16 mouse cellular contexts compared by ENCODE assay signal in genomic region chr12:91645361-91646123, GRCm38 (mm10). TPM values are rescaled to one million over a fixed set of nuclear protein-coding genes. Genes with fewer than 3 reads are reported as not detected.
DNase-seq lines count a peak whose midpoint lies in the region; ATAC-seq lines count a peak whose summit lies in the region.
"Had no signal": no experiment of that assay in that cellular context is flagged by ENCODE, and none has a peak within 500 bp of the region (broad histone marks: within the 10 kb centered on the region; RNA-seq: fewer than 3 reads in every experiment).

No protein-coding gene starts in this region.

- H3K9me3 ChIP-seq in liver, embryonic 12.5 days (replicated peaks): 0 out of 2 replicates have a peak, but pooled peaks cover 8% of the 10 kb centered on the region
- H3K9me3 ChIP-seq in liver, embryonic 13.5 days (replicated peaks): no peaks in the 10 kb centered on the region
- H3K9me3 ChIP-seq in hindbrain, embryonic 16.5 days (ENCODE audit: control insufficient read depth, low read length): peaks cover 10% of the 10 kb centered on the region
- no peaks in the 10 kb centered on the region for H3K9me3 ChIP-seq in forebrain, embryonic 16.5 days (ENCODE audit: control insufficient read depth, low read length)
- H3K9me3 ChIP-seq: forebrain, embryonic 12.5 days; lung, embryonic 15.5 days had no signal

- ATAC-seq in liver, embryonic 12.5 days: peak; percentile 40; the same call in 1 of the 2 replicates
- peak; percentile 44 for ATAC-seq in liver, embryonic 13.5 days (ENCODE audit: low read depth)
- ATAC-seq in hindbrain, embryonic 16.5 days: no peak
- ATAC-seq in forebrain, embryonic 16.5 days: no peak

- no peak overlapping the region for H3K4me3 ChIP-seq in liver, embryonic 12.5 days
- H3K4me3 ChIP-seq in liver, embryonic 13.5 days (replicated peaks): no peak overlapping the region
- no peak overlapping the region for H3K4me3 ChIP-seq in hindbrain, embryonic 16.5 days (ENCODE audit: low read length)
- no peak overlapping the region for H3K4me3 ChIP-seq in forebrain, embryonic 16.5 days (replicated peaks; ENCODE audit: low read length)
- H3K4me3 ChIP-seq: forebrain, embryonic 12.5 days; limb, embryonic 12.5 days; lung, embryonic 15.5 days; neural tube, embryonic 13.5 days had no signal

- intact Hi-C loops in left cerebral cortex, postnatal 14 days (cut with DNase I): no loop called here

- H3K27me3 ChIP-seq in liver, embryonic 12.5 days (replicated peaks): no peaks in the 10 kb centered on the region
- H3K27me3 ChIP-seq in liver, embryonic 13.5 days: no peaks in the 10 kb centered on the region
- H3K27me3 ChIP-seq in hindbrain, embryonic 16.5 days (replicated peaks; ENCODE audit: control insufficient read depth, insufficient read depth, low read length): no peaks in the 10 kb centered on the region
- H3K27me3 ChIP-seq in forebrain, embryonic 16.5 days (replicated peaks; ENCODE audit: control insufficient read depth, insufficient read depth, low read length): no peaks in the 10 kb centered on the region
- H3K27me3 ChIP-seq: forebrain, embryonic 12.5 days; limb, embryonic 12.5 days; lung, embryonic 15.5 days; neural tube, embryonic 13.5 days had no signal

- no peak overlapping the region for H3K9ac ChIP-seq in liver, embryonic 12.5 days
- H3K9ac ChIP-seq in liver, embryonic 13.5 days: no peak overlapping the region
- H3K9ac ChIP-seq in hindbrain, embryonic 16.5 days (ENCODE audit: low read depth, low read length): no peak overlapping the region
- H3K9ac ChIP-seq in forebrain, embryonic 16.5 days (replicated peaks; ENCODE audit: low read depth, low read length): no peak overlapping the region
- H3K9ac ChIP-seq: forebrain, embryonic 12.5 days; limb, embryonic 12.5 days; lung, embryonic 15.5 days; neural tube, embryonic 13.5 days had no signal

- H3K4me2 ChIP-seq in liver, embryonic 12.5 days: no peak overlapping the region
- H3K4me2 ChIP-seq in liver, embryonic 13.5 days: no peak overlapping the region
- no peak overlapping the region for H3K4me2 ChIP-seq in hindbrain, embryonic 16.5 days (ENCODE audit: low read length)
- H3K4me2 ChIP-seq in forebrain, embryonic 16.5 days (ENCODE audit: low read length): no peak overlapping the region
- H3K4me2 ChIP-seq: forebrain, embryonic 12.5 days; limb, embryonic 12.5 days; lung, embryonic 15.5 days; neural tube, embryonic 13.5 days had no signal

- peaks cover 74% of the 10 kb centered on the region for H3K36me3 ChIP-seq in liver, embryonic 12.5 days
- peaks cover 51% of the 10 kb centered on the region for H3K36me3 ChIP-seq in liver, embryonic 13.5 days
- H3K36me3 ChIP-seq in hindbrain, embryonic 16.5 days (ENCODE audit: control insufficient read depth, insufficient read depth, low read length): peaks cover 8% of the 10 kb centered on the region; the same call in 1 of the 2 replicates
- no peaks in the 10 kb centered on the region for H3K36me3 ChIP-seq in forebrain, embryonic 16.5 days (ENCODE audit: control insufficient read depth, insufficient read depth)

- 56% methylated on average over 6 of the region's 6 CpGs for WGBS in liver, embryonic 12.5 days (ENCODE audit: insufficient replicate concordance)
- 67% methylated on average over 6 of the region's 6 CpGs for WGBS in liver, embryonic 13.5 days (ENCODE audit: insufficient replicate concordance)
- WGBS in hindbrain, embryonic 16.5 days: 95% methylated on average over 6 of the region's 6 CpGs
- 92% methylated on average over 6 of the region's 6 CpGs for WGBS in forebrain, embryonic 16.5 days

- peaks cover 33% of the 10 kb centered on the region for H3K4me1 ChIP-seq in liver, embryonic 12.5 days
- peaks cover 26% of the 10 kb centered on the region for H3K4me1 ChIP-seq in liver, embryonic 13.5 days (replicated peaks)
- H3K4me1 ChIP-seq in hindbrain, embryonic 16.5 days (ENCODE audit: control insufficient read depth, insufficient read depth, low read depth, low read length): peaks cover 13% of the 10 kb centered on the region
- H3K4me1 ChIP-seq in forebrain, embryonic 16.5 days (replicated peaks; ENCODE audit: control insufficient read depth, insufficient read depth, low read length): peaks cover 24% of the 10 kb centered on the region

- no peak overlapping the region for H3K27ac ChIP-seq in liver, embryonic 12.5 days
- no peak overlapping the region for H3K27ac ChIP-seq in liver, embryonic 13.5 days
- no peak overlapping the region for H3K27ac ChIP-seq in hindbrain, embryonic 16.5 days (ENCODE audit: low read depth, low read length)
- H3K27ac ChIP-seq in forebrain, embryonic 16.5 days (ENCODE audit: low read length): no peak overlapping the region
- H3K27ac ChIP-seq: forebrain, embryonic 12.5 days; limb, embryonic 12.5 days; lung, embryonic 15.5 days; neural tube, embryonic 13.5 days had no signal

- no peak for DNase-seq in liver
- DNase-seq in Muller cell, postnatal 12 days (ENCODE audit: inconsistent ontology term): peak; percentile 20
- peak; percentile 46 for DNase-seq in fibroblast of lung, adult 2 months (ENCODE audit: low read depth)
- DNase-seq in liver, embryonic 13.5 days: no peak
- no peak for DNase-seq in left cerebral cortex, postnatal 14 days (ENCODE audit: low spot score in 2 of 2)
- DNase-seq: adrenal gland, adult 2 months; cerebellum, adult 9-11 months; kidney, postnatal 14 days; midbrain, embryonic 14.5 days had no signal

RNA-seq across cellular contexts. Expression of gene Gtf2a1, which starts 55.3 kb away (rescaled TPM):
- 28.0 and 29.3 TPM in 2 replicates for polyA plus RNA-seq in liver, embryonic 12.5 days (2016; fragmentation: Nextera tagmentation; extraction: Ambion mirVana)
- 21.7 and 26.0 TPM in 2 replicates for polyA plus RNA-seq in liver, embryonic 13.5 days (2015; fragmentation: Nextera tagmentation; extraction: Ambion mirVana)
- 48.6 and 58.3 TPM in 2 replicates for polyA plus RNA-seq in hindbrain, embryonic 16.5 days (2015; fragmentation: Nextera tagmentation; extraction: Ambion mirVana)
- polyA plus RNA-seq in forebrain, embryonic 16.5 days (2015; fragmentation: Nextera tagmentation; extraction: Ambion mirVana): 77.2 and 85.5 TPM in 2 replicates
- total RNA-seq in left cerebral cortex, postnatal 14 days (2021): 10 to 100 TPM; 44.4 to 51.5 TPM

Comparison
In these comparisons a context has a peak if more than half of its experiments do, and no peak if none do; other contexts are left out.
1. ATAC-seq: peak in liver, embryonic 12.5 days (single experiment) and liver, embryonic 13.5 days (single experiment); none in hindbrain, embryonic 16.5 days (single experiment) and forebrain, embryonic 16.5 days (single experiment).
2. DNase-seq: peak in Muller cell, postnatal 12 days (single experiment) and fibroblast of lung, adult 2 months (single experiment); none in liver (single experiment), liver, embryonic 13.5 days (single experiment) and left cerebral cortex, postnatal 14 days (0 of 2).